Mouse (Mus musculus): ENCODE measurements around the gene Olig3. TPM values are rescaled to one million over a fixed set of nuclear protein-coding genes. Genes with fewer than 3 reads are reported as not detected.

Olig3 gene
- polyA plus RNA-seq (2017; shearing (Covaris generic)): 0.24 TPM

GRCm38 (mm10) chr10:19356071-19356583 is at the start of gene Olig3:
Gene Olig3, plus strand, starts transcription at chr10:19356533.

Other genes starting within 250 kb of the Olig3 start
- gene Ifngr1, start 235.4 kb downstream of the Olig3 start, polyA plus RNA-seq (2017; shearing (Covaris generic)): 2,350 TPM

Measured in effector memory CD4-positive, alpha-beta T cell, adult 7 months (primary cell).